Mouse (Mus musculus): Measurements from ENCODE around the gene Ccdc22. TPM values are rescaled to one million over a fixed set of nuclear protein-coding genes. Genes with fewer than 3 reads are reported as not detected.
A peak's percentile ranks its signal among the peaks of the same experiment; 100 is the strongest.

The Ccdc22 gene
- total RNA-seq, 2 experiments from 2014 or later, result 16.9 to 23.8 TPM

DNA sequence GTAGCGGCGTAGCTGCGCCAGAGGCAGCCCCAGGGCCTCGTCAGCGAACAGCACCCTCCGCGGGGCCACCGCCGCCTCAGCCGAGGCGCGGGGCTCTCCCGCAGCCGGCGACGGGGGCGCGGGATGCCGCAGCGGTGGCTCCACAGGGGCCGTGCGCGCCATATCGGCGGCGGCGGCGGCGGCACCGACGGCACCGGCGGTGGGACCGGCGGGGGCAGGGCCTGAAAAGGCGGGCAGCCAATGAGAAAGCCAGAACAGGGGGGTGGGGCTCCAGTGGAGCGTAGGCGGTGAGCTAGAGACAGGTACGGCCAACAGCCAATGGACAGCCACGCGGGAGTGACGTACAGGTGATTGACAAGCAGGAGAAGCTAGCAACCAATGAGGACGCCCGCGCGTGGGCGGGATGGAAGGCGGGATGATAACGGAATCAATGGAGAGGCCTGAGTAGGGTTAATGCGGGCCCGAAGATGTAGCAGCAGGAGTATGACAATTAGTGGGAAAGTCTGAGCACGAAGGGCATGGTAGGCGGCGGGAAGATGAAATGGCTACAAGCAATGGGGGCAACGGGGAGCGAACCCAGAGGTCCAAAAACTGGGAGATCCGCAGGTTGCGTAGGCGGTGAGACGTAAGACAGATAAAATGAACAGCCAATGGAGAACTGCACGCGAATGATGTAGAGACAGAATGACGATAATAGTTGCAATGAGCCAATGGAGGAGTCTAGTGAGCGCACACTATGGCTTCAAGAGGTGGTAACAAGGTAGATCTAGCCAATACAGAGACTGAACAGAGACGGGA lies 31.0 kb downstream of the Ccdc22 start, which contains the start of gene Ppp1r3f:
Ppp1r3f (minus strand) TSS at position 197 of the 798 bp plus-strand sequence.
- DNase-seq (ENCODE audit: low spot score in 2 of 2), result peak; percentile 81

DNA sequence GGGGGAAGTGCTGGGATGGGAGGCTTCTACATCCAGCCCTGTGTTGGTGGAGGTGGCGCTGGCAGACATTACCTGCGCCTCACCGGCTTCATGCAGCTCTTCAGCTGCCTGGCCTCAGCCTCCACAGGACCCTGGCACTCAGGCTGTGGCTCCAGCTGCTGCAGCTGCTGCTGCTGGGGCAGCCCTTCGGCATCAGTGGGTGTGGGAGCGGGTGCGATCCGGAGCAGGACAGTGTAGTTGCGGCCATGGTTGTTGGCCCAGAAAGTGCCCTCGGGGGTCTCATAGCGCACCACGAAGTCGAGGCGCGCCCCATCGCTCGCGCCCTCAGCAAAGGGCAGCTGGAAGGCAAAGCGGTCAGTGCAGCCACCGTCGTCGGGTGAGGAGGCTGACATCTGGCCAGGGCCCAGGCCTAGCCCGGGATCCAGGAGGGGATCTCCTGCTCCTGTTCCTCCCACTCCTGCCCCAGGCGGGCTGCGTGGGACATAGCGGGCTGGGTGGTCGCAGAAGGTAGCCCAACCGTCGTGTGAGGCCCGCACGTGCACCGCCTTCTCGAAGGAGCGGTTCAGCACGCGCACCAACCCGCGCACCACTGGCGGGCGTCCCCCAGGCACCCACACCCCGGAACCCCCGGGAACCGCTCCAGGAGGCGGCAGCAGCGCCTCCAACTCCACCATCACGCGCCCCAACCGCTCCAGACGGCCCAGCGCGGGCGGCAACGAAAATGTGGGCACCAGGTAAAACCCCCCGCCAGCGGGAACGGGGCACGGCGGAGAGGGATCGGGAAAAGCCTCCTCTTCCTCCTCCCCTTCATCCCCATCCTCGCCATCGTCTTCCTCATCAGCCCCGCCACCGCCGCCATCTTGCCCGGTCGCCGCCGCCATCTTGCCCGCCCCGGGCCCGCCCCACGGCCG lies 31.9 kb downstream of the Ccdc22 start, which contains the start of gene Foxp3:
Foxp3 (plus strand) TSS at position 469 of the 911 bp plus-strand sequence.
- peak; percentile 6 to 48 for DNase-seq (ENCODE audit: low spot score in 2 of 2)

DNA sequence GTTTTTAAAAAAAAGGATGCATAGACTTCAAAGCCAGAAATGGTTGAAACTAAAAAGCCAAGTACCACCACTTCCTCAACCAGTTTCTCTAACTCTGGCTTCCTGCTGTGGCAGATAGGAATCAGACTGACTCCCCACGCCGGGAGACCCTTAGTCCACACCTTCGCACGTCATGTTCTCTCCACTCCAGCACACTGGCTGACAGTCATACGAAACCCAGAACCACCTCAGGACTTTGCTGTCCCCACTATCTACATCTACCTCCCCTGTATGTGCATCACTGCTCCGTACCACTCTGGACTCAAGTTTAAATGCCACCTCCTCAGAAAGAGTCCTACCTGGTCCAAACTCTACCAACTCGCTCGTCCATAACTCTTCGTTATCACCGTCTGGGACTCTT lies 32.9 kb downstream of the Ccdc22 start:
- DNase-seq (ENCODE audit: low spot score in 2 of 2), result no peak

DNA sequence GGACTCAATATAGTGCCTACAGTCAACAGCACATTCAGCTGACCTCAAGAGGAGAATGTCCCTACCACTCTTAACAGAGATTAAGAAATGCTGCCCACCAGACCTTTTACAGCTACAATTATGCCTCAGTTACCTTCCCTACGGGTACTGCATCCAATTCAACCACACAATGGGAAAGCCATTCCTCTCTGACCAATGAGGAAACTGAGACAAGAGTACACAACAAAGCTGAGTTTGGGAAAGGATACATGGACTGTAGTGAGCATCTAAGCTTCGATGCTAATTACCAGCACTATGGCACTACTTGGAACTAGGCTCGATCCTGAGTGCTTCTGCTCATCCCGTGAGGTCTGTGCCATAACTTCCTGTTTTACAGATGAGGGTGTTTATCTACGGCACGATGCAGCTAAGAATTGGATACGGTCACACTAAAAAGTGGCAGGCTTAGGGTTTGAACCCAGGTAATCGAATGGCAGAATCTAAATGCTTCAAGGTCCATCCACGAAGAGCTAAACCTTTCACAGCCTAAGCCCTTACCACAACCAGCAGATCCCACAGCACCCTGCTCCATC lies 33.7 kb downstream of the Ccdc22 start:
- DNase-seq (ENCODE audit: low spot score in 2 of 2), result no peak

DNA sequence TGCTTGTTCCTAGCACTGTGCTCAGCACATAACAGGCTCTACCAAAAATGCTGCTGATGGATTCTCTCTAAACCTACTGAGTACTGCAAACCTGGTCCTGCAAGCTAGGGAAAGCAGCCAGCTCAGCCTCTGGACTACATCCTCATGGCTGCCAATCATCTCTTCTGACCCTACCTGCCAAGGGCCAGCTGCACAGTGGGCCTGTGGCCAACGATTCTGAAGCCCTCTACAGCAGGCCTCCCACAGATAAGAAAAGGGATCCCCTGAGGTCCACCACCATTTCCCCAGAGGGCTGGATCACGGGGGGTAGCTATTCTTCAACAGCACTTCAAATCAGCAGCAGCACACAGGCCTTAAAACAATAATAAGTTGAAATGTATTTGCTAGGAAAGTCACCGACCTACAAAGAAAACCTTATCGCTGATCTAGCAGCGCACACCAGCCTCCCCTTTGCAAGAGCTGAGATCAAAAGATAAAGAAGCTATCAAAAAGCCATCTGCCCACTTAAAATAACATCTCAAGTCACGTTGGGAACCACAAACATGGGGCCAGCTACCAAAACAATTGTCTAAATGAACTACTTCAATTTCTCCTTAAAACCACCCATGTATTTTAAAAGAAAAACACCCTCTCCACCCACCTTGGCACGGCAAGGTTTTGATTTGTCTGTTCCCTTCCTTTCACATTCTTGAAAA lies 34.7 kb downstream of the Ccdc22 start:
- DNase-seq (ENCODE audit: low spot score in 2 of 2), result no peak

DNA sequence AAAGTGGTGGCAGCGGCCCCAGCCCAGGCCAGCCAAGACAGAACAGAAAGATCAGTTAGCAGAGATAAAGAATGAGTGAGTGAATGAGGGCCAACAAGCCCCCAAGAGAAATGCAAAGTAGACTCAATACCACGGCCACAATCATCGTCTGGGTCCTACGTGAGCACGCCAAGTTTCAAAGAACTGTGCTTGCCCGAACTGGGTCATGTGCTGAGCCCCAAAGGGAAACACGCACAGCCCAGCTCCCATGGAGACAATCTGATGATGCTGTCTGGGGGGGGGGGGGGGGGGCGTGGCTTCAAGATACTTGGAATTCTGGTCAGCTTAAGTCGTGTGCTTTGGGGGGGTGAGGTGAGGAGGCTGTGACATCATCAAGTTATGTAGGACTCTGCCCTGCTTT lies 37.8 kb downstream of the Ccdc22 start:
- no peak for DNase-seq (ENCODE audit: low spot score in 2 of 2)

DNA sequence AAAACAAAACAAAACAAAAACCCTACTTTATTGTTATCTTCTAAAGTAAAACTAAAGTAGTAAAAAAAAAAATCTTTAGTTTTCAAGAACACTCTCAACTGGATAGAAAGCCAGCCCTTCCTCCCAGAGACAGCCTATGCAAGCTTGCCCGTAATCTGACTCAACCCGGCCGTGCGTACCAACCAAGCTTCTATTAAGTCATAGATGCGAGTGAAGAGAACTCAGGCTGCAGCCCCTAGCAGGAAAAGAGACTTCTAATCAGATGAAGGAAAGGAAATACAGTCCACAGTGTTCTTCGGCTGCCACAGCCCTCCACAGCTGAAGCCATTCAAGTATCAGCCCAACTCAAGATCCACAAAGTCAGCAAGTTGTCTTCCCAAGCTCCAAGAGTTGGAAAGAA lies 39.0 kb downstream of the Ccdc22 start:
- DNase-seq (ENCODE audit: low spot score in 2 of 2), result no peak

DNA sequence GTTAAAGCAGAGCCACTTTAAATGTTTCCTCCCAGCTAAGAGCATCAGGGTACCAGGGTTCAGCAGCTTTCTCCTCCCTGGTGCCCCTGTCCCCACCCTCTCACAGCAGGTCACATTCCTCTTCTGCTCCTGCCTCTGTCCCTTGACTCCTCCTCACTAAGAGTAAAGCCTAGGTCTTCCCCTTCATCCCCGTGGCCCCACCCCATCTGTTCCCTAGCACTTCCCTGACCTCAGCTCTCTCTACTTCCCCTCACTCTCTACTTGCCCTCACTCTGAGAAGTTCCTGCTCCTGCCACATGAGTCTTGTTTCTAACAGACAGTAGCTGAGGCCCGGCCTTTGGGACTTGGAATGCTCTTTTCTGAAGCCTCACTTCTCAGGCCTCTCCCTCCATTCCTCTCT lies 42.2 kb downstream of the Ccdc22 start:
- DNase-seq (ENCODE audit: low spot score in 2 of 2), result no peak

DNA sequence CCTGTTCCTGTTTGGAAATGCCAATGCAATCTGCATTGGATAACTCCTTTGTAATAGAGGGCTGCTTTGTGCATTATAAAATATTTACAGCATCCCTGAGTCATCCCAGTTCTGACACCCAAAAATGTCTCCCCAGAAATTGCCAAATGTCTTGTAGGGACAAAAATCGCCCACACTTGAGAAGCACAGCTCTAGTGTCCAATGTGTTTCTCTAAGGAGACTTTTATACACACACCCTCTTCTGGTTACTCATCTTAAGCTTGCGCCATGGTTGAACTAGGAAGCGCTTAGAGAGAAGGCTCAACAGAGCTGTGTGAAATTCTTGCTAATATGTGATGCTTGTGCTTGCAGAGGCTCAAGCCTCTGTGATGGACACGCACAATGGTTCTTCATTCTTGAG lies 51.8 kb downstream of the Ccdc22 start:
- no peak for DNase-seq (ENCODE audit: low spot score in 2 of 2)

Other genes with a start within 250 kb of the Ccdc22 start
- 10 to 100 TPM; 18.1 to 23.5 TPM for gene Usp27x, start 229.7 kb downstream of the Ccdc22 start, total RNA-seq (2021)
- gene Foxp3, start 31.9 kb downstream of the Ccdc22 start, total RNA-seq (2021), result not detected
- 1 to 10 TPM; 3.2 to 4.4 TPM for gene Ppp1r3f, start 31.2 kb downstream of the Ccdc22 start, total RNA-seq (2021)
- not detected for gene Cacna1f, start 1.6 kb upstream of the Ccdc22 start, total RNA-seq (2021)
- 10 to 100 TPM; 46.1 to 70.5 TPM for gene Syp, start 33.0 kb upstream of the Ccdc22 start, total RNA-seq (2021)
- 10 to 100 TPM in 1 of 2 experiments, 1 to 10 TPM in 1; 8.8 to 11.7 TPM for gene Prickle3, start 51.7 kb upstream of the Ccdc22 start, total RNA-seq (2021)
- 10 to 100 TPM; 54.4 to 68.4 TPM for gene Plp2, start 65.9 kb upstream of the Ccdc22 start, total RNA-seq (2021)
- under 1 TPM; 0.46 to 0.64 TPM for gene Magix, start 75.7 kb upstream of the Ccdc22 start, total RNA-seq (2021)
- gene Gpkow, start 91.6 kb upstream of the Ccdc22 start, total RNA-seq (2021), result 10 to 100 TPM; 48.0 to 59.9 TPM
- 10 to 100 TPM; 45.4 to 62.8 TPM for gene Wdr45, start 108.8 kb upstream of the Ccdc22 start, total RNA-seq (2021)
- gene Gm45208, start 116.7 kb upstream of the Ccdc22 start, total RNA-seq (2021), result under 1 TPM in 1 of 2 experiments, not detected in 1; 0.58 TPM
- gene Praf2, start 122.9 kb upstream of the Ccdc22 start, total RNA-seq (2021), result 10 to 100 TPM; 12.1 to 16.3 TPM
- gene Ccdc120, start 145.4 kb upstream of the Ccdc22 start, total RNA-seq (2021), result 1 to 10 TPM; 2.0 to 2.6 TPM
- gene Tfe3, start 157.0 kb upstream of the Ccdc22 start, total RNA-seq (2021), result 10 to 100 TPM; 41.9 to 56.9 TPM
- gene Gripap1, start 184.2 kb upstream of the Ccdc22 start, total RNA-seq (2021), result 10 to 100 TPM; 52.4 to 54.4 TPM
- under 1 TPM; 0.54 to 0.76 TPM for gene Kcnd1, start 216.8 kb upstream of the Ccdc22 start, total RNA-seq (2021)
- 10 to 100 TPM; 57.4 to 63.1 TPM for gene Otud5, start 235.8 kb upstream of the Ccdc22 start, total RNA-seq (2021)